Mouse (Mus musculus): ENCODE measurements at regions not wholly inside any gene's neighbourhood (a gene's known extent, or its start where the extent isn't known, plus 50 kb on each side); places are given as distances from the start of the nearest gene placed in this dataset.

GRCm38 (mm10) chr7:70300516-70300915 lies 66.0 kb downstream of the Nr2f2 start:
- H3K27ac ChIP-seq (replicated peaks; ENCODE audit: low read depth, low read length) = no peak overlapping the region
- DNase-seq (ENCODE audit: low spot score) (peak; percentile 82), ATAC-seq (ENCODE audit: low read depth) (peak; percentile 79)
- WGBS = 51% methylated on average over 5 of the region's 5 CpGs
- no peak overlapping the region for H3K9ac ChIP-seq (ENCODE audit: low read depth, low read length)
- no peaks in the 10 kb centered on the region for H3K9me3 ChIP-seq (ENCODE audit: control insufficient read depth, low read length)
- no peaks in the 10 kb centered on the region for H3K36me3 ChIP-seq (ENCODE audit: control insufficient read depth, insufficient read depth, low read length)
- H3K4me1 ChIP-seq (ENCODE audit: control insufficient read depth, insufficient read depth, low read length) = no peaks in the 10 kb centered on the region
- H3K4me3 ChIP-seq (ENCODE audit: low read depth, low read length) = no peak overlapping the region
- no peak overlapping the region for H3K4me2 ChIP-seq (ENCODE audit: low read depth, low read length)
- H3K27me3 ChIP-seq (replicated peaks; ENCODE audit: control insufficient read depth, insufficient read depth, low read length) = peaks cover 3% of the 10 kb centered on the region; the same call in 1 of the 2 replicates

- Histone ChIP-seq H3K4me3 (ENCODE audit: low read depth, low read length) (no peak overlapping the region), H3K4me2 (ENCODE audit: low read depth, low read length) (no peak overlapping the region), H3K9me3 (ENCODE audit: control insufficient read depth, low read length) (no peaks in the 10 kb centered on the region), H3K4me1 (ENCODE audit: control insufficient read depth, insufficient read depth, low read length) (peaks cover 5% of the 10 kb centered on the region; the same call in 1 of the 2 replicates), H3K9ac (ENCODE audit: low read depth, low read length) (no peak overlapping the region), H3K27ac (replicated peaks; ENCODE audit: low read depth, low read length) (no peak overlapping the region), H3K36me3 (ENCODE audit: control insufficient read depth, insufficient read depth, low read length) (no peaks in the 10 kb centered on the region), H3K27me3 (replicated peaks; ENCODE audit: control insufficient read depth, insufficient read depth, low read length) (peaks cover 39% of the 10 kb centered on the region)
- ATAC-seq (ENCODE audit: low read depth) = no peak
- DNase-seq (ENCODE audit: low spot score) = no peak
- WGBS = 87% methylated on average over 6 of the region's 6 CpGs
Observed at GRCm38 (mm10) chr7:70291431-70291830, 75.1 kb downstream of the Nr2f2 start.

DNA sequence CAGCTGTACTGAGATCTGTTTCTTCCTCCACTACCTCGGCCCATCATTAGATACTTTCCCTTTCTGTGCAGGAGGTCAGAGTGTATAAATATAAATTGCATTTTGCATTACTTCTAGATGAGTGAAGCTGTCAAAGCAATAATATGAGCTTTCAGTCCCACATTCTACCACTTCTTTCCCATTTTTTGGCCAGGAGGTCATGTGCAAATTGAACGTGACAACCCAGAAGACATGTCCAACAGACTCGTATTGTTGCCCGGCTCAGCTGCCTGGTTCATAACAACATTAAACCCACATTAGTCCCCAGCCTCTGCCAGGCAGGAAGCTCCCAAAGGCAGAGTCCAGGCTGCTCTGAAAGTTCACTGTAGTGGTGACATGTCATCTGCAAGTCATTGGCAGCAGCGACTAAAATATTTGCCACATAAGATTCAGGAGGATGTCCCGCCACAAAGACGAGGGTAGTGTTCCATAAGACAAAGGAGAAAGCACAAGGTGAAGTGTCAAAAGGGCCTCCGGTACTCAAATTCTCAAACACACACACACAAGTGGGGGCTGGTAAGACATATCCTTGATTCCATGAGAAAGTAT lies 75.7 kb downstream of the Nr2f2 start:
- DNase-seq (ENCODE audit: low spot score) (no peak), ATAC-seq (ENCODE audit: low read depth) (peak; percentile 33; the same call in 1 of the 2 replicates)
- Histone ChIP-seq H3K4me1 (ENCODE audit: control insufficient read depth, insufficient read depth, low read length) (peaks cover 5% of the 10 kb centered on the region; the same call in 1 of the 2 replicates), H3K9me3 (ENCODE audit: control insufficient read depth, low read length) (no peaks in the 10 kb centered on the region), H3K27ac (replicated peaks; ENCODE audit: low read depth, low read length) (no peak overlapping the region), H3K36me3 (ENCODE audit: control insufficient read depth, insufficient read depth, low read length) (no peaks in the 10 kb centered on the region), H3K9ac (ENCODE audit: low read depth, low read length) (no peak overlapping the region), H3K27me3 (replicated peaks; ENCODE audit: control insufficient read depth, insufficient read depth, low read length) (peaks cover 45% of the 10 kb centered on the region), H3K4me3 (ENCODE audit: low read depth, low read length) (no peak overlapping the region), H3K4me2 (ENCODE audit: low read depth, low read length) (no peak overlapping the region)
- WGBS = 61% methylated on average over 8 of the region's 8 CpGs

GRCm38 (mm10) chr7:70290277-70290676 lies 76.3 kb downstream of the Nr2f2 start:
- H3K9ac ChIP-seq (ENCODE audit: low read depth, low read length) = no peak overlapping the region
- H3K4me2 ChIP-seq (ENCODE audit: low read depth, low read length) = no peak overlapping the region
- H3K27me3 ChIP-seq (replicated peaks; ENCODE audit: control insufficient read depth, insufficient read depth, low read length) = peaks cover 51% of the 10 kb centered on the region
- H3K9me3 ChIP-seq (ENCODE audit: control insufficient read depth, low read length) = no peaks in the 10 kb centered on the region
- no peaks in the 10 kb centered on the region for H3K36me3 ChIP-seq (ENCODE audit: control insufficient read depth, insufficient read depth, low read length)
- H3K27ac ChIP-seq (replicated peaks; ENCODE audit: low read depth, low read length) = no peak overlapping the region
- ATAC-seq (ENCODE audit: low read depth) (no peak), DNase-seq (ENCODE audit: low spot score) (no peak)
- H3K4me3 ChIP-seq (ENCODE audit: low read depth, low read length) = no peak overlapping the region
- 51% methylated on average over 6 of the region's 6 CpGs for WGBS
- peaks cover 5% of the 10 kb centered on the region; the same call in 1 of the 2 replicates for H3K4me1 ChIP-seq (ENCODE audit: control insufficient read depth, insufficient read depth, low read length)

- ATAC-seq (ENCODE audit: low read depth) (no peak), DNase-seq (ENCODE audit: low spot score) (no peak)
- no peak overlapping the region for H3K4me2 ChIP-seq (ENCODE audit: low read depth, low read length)
- no peak overlapping the region for H3K27ac ChIP-seq (replicated peaks; ENCODE audit: low read depth, low read length)
- H3K36me3 ChIP-seq (ENCODE audit: control insufficient read depth, insufficient read depth, low read length) = no peaks in the 10 kb centered on the region
- H3K27me3 ChIP-seq (replicated peaks; ENCODE audit: control insufficient read depth, insufficient read depth, low read length) = peaks cover 67% of the 10 kb centered on the region
- 11% methylated on average over 5 of the region's 5 CpGs for WGBS
- H3K9me3 ChIP-seq (ENCODE audit: control insufficient read depth, low read length) = no peaks in the 10 kb centered on the region
- peaks cover 5% of the 10 kb centered on the region; the same call in 1 of the 2 replicates for H3K4me1 ChIP-seq (ENCODE audit: control insufficient read depth, insufficient read depth, low read length)
- no peak overlapping the region for H3K9ac ChIP-seq (ENCODE audit: low read depth, low read length)
- H3K4me3 ChIP-seq (ENCODE audit: low read depth, low read length) = no peak overlapping the region
Observed at GRCm38 (mm10) chr7:70288621-70289020, 77.9 kb downstream of the Nr2f2 start.

GRCm38 (mm10) chr7:70287891-70288421 lies 78.6 kb downstream of the Nr2f2 start:
- H3K4me2 ChIP-seq (ENCODE audit: low read depth, low read length) = peak overlapping the region; percentile 49
- no peak overlapping the region for H3K9ac ChIP-seq (ENCODE audit: low read depth, low read length)
- no peak for DNase-seq (ENCODE audit: low spot score)
- H3K27me3 ChIP-seq (replicated peaks; ENCODE audit: control insufficient read depth, insufficient read depth, low read length) = peaks cover 74% of the 10 kb centered on the region
- H3K4me1 ChIP-seq (ENCODE audit: control insufficient read depth, insufficient read depth, low read length) = peaks cover 5% of the 10 kb centered on the region; the same call in 1 of the 2 replicates
- no peak overlapping the region for H3K27ac ChIP-seq (replicated peaks; ENCODE audit: low read depth, low read length)
- peak overlapping the region; percentile 26 for H3K4me3 ChIP-seq (ENCODE audit: low read depth, low read length)
- 1% methylated on average over 28 of the region's 29 CpGs for WGBS
- H3K9me3 ChIP-seq (ENCODE audit: control insufficient read depth, low read length) = no peaks in the 10 kb centered on the region
- no peak for ATAC-seq (ENCODE audit: low read depth)
- H3K36me3 ChIP-seq (ENCODE audit: control insufficient read depth, insufficient read depth, low read length) = no peaks in the 10 kb centered on the region

- H3K27ac ChIP-seq (replicated peaks; ENCODE audit: low read depth, low read length) = no peak overlapping the region
- DNase-seq (ENCODE audit: low spot score) (no peak), ATAC-seq (ENCODE audit: low read depth) (no peak)
- no peaks in the 10 kb centered on the region for H3K9me3 ChIP-seq (ENCODE audit: control insufficient read depth, low read length)
- no peak overlapping the region for H3K9ac ChIP-seq (ENCODE audit: low read depth, low read length)
- WGBS = 6% methylated on average over 14 of the region's 14 CpGs
- no peak overlapping the region for H3K4me3 ChIP-seq (ENCODE audit: low read depth, low read length)
- H3K4me1 ChIP-seq (ENCODE audit: control insufficient read depth, insufficient read depth, low read length) = peaks cover 5% of the 10 kb centered on the region; the same call in 1 of the 2 replicates
- no peaks in the 10 kb centered on the region for H3K36me3 ChIP-seq (ENCODE audit: control insufficient read depth, insufficient read depth, low read length)
- no peak overlapping the region for H3K4me2 ChIP-seq (ENCODE audit: low read depth, low read length)
- peaks cover 84% of the 10 kb centered on the region for H3K27me3 ChIP-seq (replicated peaks; ENCODE audit: control insufficient read depth, insufficient read depth, low read length)
Observed at GRCm38 (mm10) chr7:70286836-70287355, 79.6 kb downstream of the Nr2f2 start.

GRCm38 (mm10) chr7:70285344-70285743 lies 81.2 kb downstream of the Nr2f2 start:
- ATAC-seq (ENCODE audit: low read depth) = no peak
- DNase-seq (ENCODE audit: low spot score) = no peak
- 19% methylated on average over 3 of the region's 3 CpGs for WGBS
- H3K4me2 ChIP-seq (ENCODE audit: low read depth, low read length) = no peak overlapping the region
- no peaks in the 10 kb centered on the region for H3K9me3 ChIP-seq (ENCODE audit: control insufficient read depth, low read length)
- H3K36me3 ChIP-seq (ENCODE audit: control insufficient read depth, insufficient read depth, low read length) = no peaks in the 10 kb centered on the region
- peaks cover 95% of the 10 kb centered on the region for H3K27me3 ChIP-seq (replicated peaks; ENCODE audit: control insufficient read depth, insufficient read depth, low read length)
- H3K9ac ChIP-seq (ENCODE audit: low read depth, low read length) = no peak overlapping the region
- no peak overlapping the region for H3K27ac ChIP-seq (replicated peaks; ENCODE audit: low read depth, low read length)
- H3K4me3 ChIP-seq (ENCODE audit: low read depth, low read length) = no peak overlapping the region
- H3K4me1 ChIP-seq (ENCODE audit: control insufficient read depth, insufficient read depth, low read length) = peaks cover 14% of the 10 kb centered on the region; the same call in 1 of the 2 replicates

- H3K36me3 ChIP-seq (ENCODE audit: control insufficient read depth, insufficient read depth, low read length) = no peaks in the 10 kb centered on the region
Observed at GRCm38 (mm10) chr7:70283836-70284235, 82.7 kb downstream of the Nr2f2 start.

More at GRCm38 (mm10) chr7:70283836-70284235, 82.7 kb downstream of the Nr2f2 start:
- Histone ChIP-seq H3K27ac (replicated peaks; ENCODE audit: low read depth, low read length) (no peak overlapping the region), H3K9me3 (ENCODE audit: control insufficient read depth, low read length) (no peaks in the 10 kb centered on the region), H3K4me1 (ENCODE audit: control insufficient read depth, insufficient read depth, low read length) (peaks cover 18% of the 10 kb centered on the region; the same call in 1 of the 2 replicates), H3K9ac (ENCODE audit: low read depth, low read length) (no peak overlapping the region), H3K4me2 (ENCODE audit: low read depth, low read length) (no peak overlapping the region), H3K4me3 (ENCODE audit: low read depth, low read length) (no peak overlapping the region), H3K27me3 (replicated peaks; ENCODE audit: control insufficient read depth, insufficient read depth, low read length) (peaks cover 97% of the 10 kb centered on the region)
- DNase-seq (ENCODE audit: low spot score) = no peak
- 11% methylated on average over 1 of the region's 1 CpGs for WGBS
- ATAC-seq (ENCODE audit: low read depth) = no peak

Measured in embryonic facial prominence, embryonic 14.5 days (tissue).